Mouse (Mus musculus): ENCODE results near the gene Glra2.

DNA sequence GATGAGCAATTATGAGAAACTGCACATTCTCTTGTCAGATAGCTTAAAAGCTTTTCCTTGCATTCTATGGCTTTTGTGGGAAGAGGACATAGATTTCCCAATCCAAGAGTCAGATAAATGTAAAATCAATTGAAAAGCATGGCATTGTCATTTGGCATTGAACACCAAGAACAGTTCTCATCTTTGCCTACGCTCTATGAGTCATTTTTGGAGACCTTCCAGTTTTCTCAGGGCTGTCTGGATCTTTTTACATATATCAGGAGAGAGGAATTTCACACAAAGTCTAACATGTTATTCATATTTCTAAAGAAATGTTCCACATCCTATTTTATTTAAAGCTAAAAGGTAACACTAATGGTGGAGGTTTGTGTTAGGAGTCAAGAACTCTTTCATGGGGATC lies 223.0 kb downstream of the Glra2 start:
- TF ChIP-seq CTCF (IDR thresholded peaks at IDR 0.05; ENCODE audit: low read depth) = no peak
- no peak for TF ChIP-seq EP300 (IDR thresholded peaks at IDR 0.05; ENCODE audit: low read depth)
